Mouse (Mus musculus): Measurements from ENCODE around the gene Msn. TPM values are rescaled to one million over a fixed set of nuclear protein-coding genes. Genes with fewer than 3 reads are reported as not detected.

Msn gene
- 100 to 1,000 TPM; 137 to 173 TPM for total RNA-seq (2021)
- 66.0 and 73.9 TPM in 2 replicates for polyA plus RNA-seq (2012; rRNA removed)
- long read RNA-seq, transcript Msn-201 (13 exons, 3,842 nt): major isoform, 70 of 86 reads
- long read RNA-seq, partial matches to known transcripts: 13 of 86 reads
- long read RNA-seq, other reads (novel, unspliced or antisense): 1 of 86 reads

- peak; percentile 90 for DNase-seq
These were observed at the start of gene Msn for GRCm38 (mm10) chrX:96095509-96096499. Gene Msn (plus strand): TSS chrX:96096042.

- DNase-seq: peak; percentile 41
These were observed 43.0 kb upstream of the Msn start for GRCm38 (mm10) chrX:96052798-96053197.

- DNase-seq: no peak
These were observed 18.1 kb upstream of the Msn start for GRCm38 (mm10) chrX:96077747-96078146.

- DNase-seq: peak; percentile 66
These were observed 9.6 kb upstream of the Msn start for GRCm38 (mm10) chrX:96086259-96086658.

GRCm38 (mm10) chrX:96096513-96097210 lies 820 bp downstream of the Msn start:
- DNase-seq: peak; percentile 50

GRCm38 (mm10) chrX:96097491-96097970 lies 1.7 kb downstream of the Msn start:
- no peak for DNase-seq

GRCm38 (mm10) chrX:96099003-96099402 lies 3.2 kb downstream of the Msn start:
- no peak for DNase-seq

GRCm38 (mm10) chrX:96107427-96108291 lies 11.8 kb downstream of the Msn start:
- DNase-seq: peak; percentile 76

- DNase-seq: no peak
These were observed 17.3 kb downstream of the Msn start for GRCm38 (mm10) chrX:96113106-96113634.

GRCm38 (mm10) chrX:96115501-96115900 lies 19.7 kb downstream of the Msn start:
- no peak for DNase-seq

- DNase-seq: no peak
These were observed 21.5 kb downstream of the Msn start for GRCm38 (mm10) chrX:96117366-96117765.

- DNase-seq: no peak
These were observed 24.2 kb downstream of the Msn start for GRCm38 (mm10) chrX:96119997-96120396.

- no peak for DNase-seq
These were observed 26.1 kb downstream of the Msn start for GRCm38 (mm10) chrX:96121912-96122311.

GRCm38 (mm10) chrX:96126803-96127202 lies 31.0 kb downstream of the Msn start:
- DNase-seq: peak; percentile 13

GRCm38 (mm10) chrX:96130139-96130538 lies 34.3 kb downstream of the Msn start:
- peak; percentile 45 for DNase-seq

GRCm38 (mm10) chrX:96130663-96131062 lies 34.8 kb downstream of the Msn start:
- peak; percentile 29 for DNase-seq

- DNase-seq: peak; percentile 48
These were observed 37.4 kb downstream of the Msn start for GRCm38 (mm10) chrX:96133260-96133659.

- no peak for DNase-seq
These were observed 38.4 kb downstream of the Msn start for GRCm38 (mm10) chrX:96134243-96134661.

- DNase-seq: no peak
These were observed 39.2 kb downstream of the Msn start for GRCm38 (mm10) chrX:96134840-96135580.

GRCm38 (mm10) chrX:96135581-96135980 lies 39.7 kb downstream of the Msn start:
- peak; percentile 15 for DNase-seq
